Mouse (Mus musculus): ENCODE data around the gene Olfr259. TPM values are rescaled to one million over a fixed set of nuclear protein-coding genes. Genes with fewer than 3 reads are reported as not detected.

Gene Olfr259
- not detected for polyA plus RNA-seq (2017; shearing (Covaris generic))

GRCm38 (mm10) chr2:87114467-87114866, at the start of gene Olfr259:
TSS of gene Olfr259 (minus strand) at chr2:87114567.

GRCm38 (mm10) chr2:87152524-87152923, 38.2 kb upstream of the Olfr259 start, which contains the start of gene Olfr1111:
TSS of gene Olfr1111 (minus strand) at chr2:87152624.

GRCm38 (mm10) chr2:87140200-87140599, 25.8 kb upstream of the Olfr259 start, which contains the start of gene Olfr1110:
TSS of gene Olfr1110 (minus strand) at chr2:87140300.

GRCm38 (mm10) chr2:87095908-87096307, 18.5 kb downstream of the Olfr259 start, which contains the start of gene Olfr1109:
TSS of gene Olfr1109 (minus strand) at chr2:87096008.

GRCm38 (mm10) chr2:87075717-87076116, 38.6 kb downstream of the Olfr259 start, which contains the start of gene Olfr1107:
TSS of gene Olfr1107 (minus strand) at chr2:87075817.

Other genes starting within 250 kb of the Olfr259 start
- not detected for gene Gm13723, start 239.8 kb downstream of the Olfr259 start, polyA plus RNA-seq (2017; shearing (Covaris generic))
- not detected for gene Olfr1097, start 222.4 kb downstream of the Olfr259 start, polyA plus RNA-seq (2017; shearing (Covaris generic))
- not detected for gene Olfr1098, start 190.0 kb downstream of the Olfr259 start, polyA plus RNA-seq (2017; shearing (Covaris generic))
- not detected for gene Olfr1099, start 153.9 kb downstream of the Olfr259 start, polyA plus RNA-seq (2017; shearing (Covaris generic))
- not detected for gene Olfr1100, start 134.6 kb downstream of the Olfr259 start, polyA plus RNA-seq (2017; shearing (Covaris generic))
- not detected for gene Olfr1101, start 123.3 kb downstream of the Olfr259 start, polyA plus RNA-seq (2017; shearing (Covaris generic))
- gene Olfr1102, start 116.2 kb downstream of the Olfr259 start, polyA plus RNA-seq (2017; shearing (Covaris generic)), result not detected
- gene Olfr1104, start 87.5 kb downstream of the Olfr259 start, polyA plus RNA-seq (2017; shearing (Covaris generic)), result not detected
- 0.14 TPM for gene Olfr1105, start 78.0 kb downstream of the Olfr259 start, polyA plus RNA-seq (2017; shearing (Covaris generic))
- gene Olfr1106, start 62.3 kb downstream of the Olfr259 start, polyA plus RNA-seq (2017; shearing (Covaris generic)), result not detected
- not detected for gene Olfr1107, start 38.8 kb downstream of the Olfr259 start, polyA plus RNA-seq (2017; shearing (Covaris generic))
- 0.19 TPM for gene Olfr1109, start 18.6 kb downstream of the Olfr259 start, polyA plus RNA-seq (2017; shearing (Covaris generic))
- gene Olfr1110, start 25.7 kb upstream of the Olfr259 start, polyA plus RNA-seq (2017; shearing (Covaris generic)), result not detected
- not detected for gene Olfr1111, start 38.1 kb upstream of the Olfr259 start, polyA plus RNA-seq (2017; shearing (Covaris generic))
- not detected for gene Olfr1112, start 73.2 kb upstream of the Olfr259 start, polyA plus RNA-seq (2017; shearing (Covaris generic))
- not detected for gene Olfr1113, start 94.4 kb upstream of the Olfr259 start, polyA plus RNA-seq (2017; shearing (Covaris generic))
- gene Olfr1115, start 133.4 kb upstream of the Olfr259 start, polyA plus RNA-seq (2017; shearing (Covaris generic)), result not detected
- gene Olfr1116, start 153.0 kb upstream of the Olfr259 start, polyA plus RNA-seq (2017; shearing (Covaris generic)), result 0.04 TPM
- not detected for gene Olfr1118, start 193.0 kb upstream of the Olfr259 start, polyA plus RNA-seq (2017; shearing (Covaris generic))
- not detected for gene Olfr1120, start 240.2 kb upstream of the Olfr259 start, polyA plus RNA-seq (2017; shearing (Covaris generic))

Data from naive thymus-derived CD4-positive, alpha-beta T cell, adult 5 months (primary cell).